Mouse (Mus musculus) kidney, adult 2 months (tissue): Measurements from ENCODE around the gene Ppp1r12b.

ENCODE experiments used
- CTCF ChIP-seq: fragments of 200-500 bp; conservative IDR thresholded peaks from 2 replicates; pipeline ENCODE4 v1.5.1; 2011; ENCODE audit warnings: low read depth, mild to moderate bottlenecking, control low read depth, low read length, moderate library complexity, mixed read lengths; ENCODE audit not compliant: insufficient read depth, insufficient read length
- POLR2A ChIP-seq: fragments of 200-500 bp; IDR thresholded peaks from one replicate; pipeline ENCODE4 v1.6.1; 2011; ENCODE audit warnings: low read depth, low read length, control low read depth

GRCm38 (mm10) chr1:134711653-134712052 lies 244.1 kb downstream of the Ppp1r12b start:
- TF ChIP-seq POLR2A (no peak), CTCF (no peak)
